Mouse (Mus musculus) kidney, adult 2 months (tissue): ENCODE measurements around the gene Ssc5d.

ENCODE experiments used
- CTCF ChIP-seq: fragments of 200-500 bp; conservative IDR thresholded peaks from 2 replicates; pipeline ENCODE4 v1.5.1; 2011; ENCODE audit warnings: low read depth, mild to moderate bottlenecking, control low read depth, low read length, moderate library complexity, mixed read lengths; ENCODE audit not compliant: insufficient read depth, insufficient read length
- POLR2A ChIP-seq: fragments of 200-500 bp; IDR thresholded peaks from one replicate; pipeline ENCODE4 v1.6.1; 2011; ENCODE audit warnings: low read depth, low read length, control low read depth

DNA sequence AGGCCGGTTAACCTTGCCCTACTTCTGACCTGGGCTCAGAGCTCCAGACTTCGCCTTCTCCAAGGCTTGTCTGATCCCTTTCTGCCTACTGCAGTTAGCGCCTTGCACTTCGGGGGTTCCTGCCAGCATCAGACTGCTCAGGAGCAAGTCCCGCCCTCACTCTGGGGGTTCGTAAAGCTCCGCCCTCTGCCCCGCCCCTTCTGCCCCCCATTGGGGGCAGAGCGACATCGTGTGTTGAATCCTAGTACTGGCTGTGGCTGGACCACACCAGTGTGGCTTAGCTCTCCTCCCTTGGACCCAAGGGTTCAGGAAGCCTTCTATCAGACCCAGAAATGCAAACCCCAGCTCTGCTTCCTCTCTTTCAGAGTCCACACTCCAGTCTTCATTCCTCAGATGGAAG, 38.7 kb downstream of the Ssc5d start, which contains the start of gene Sbk2:
- no peak for TF ChIP-seq POLR2A
- peak; percentile 63 for TF ChIP-seq CTCF
